Mouse (Mus musculus): ENCODE data around the gene Trp53bp2. TPM values are rescaled to one million over a fixed set of nuclear protein-coding genes. Genes with fewer than 3 reads are reported as not detected.

The Trp53bp2 gene
- polyA plus RNA-seq, 1 experiment = 7.5 TPM

- H3K79me2 ChIP-seq (ENCODE audit: control insufficient read depth, insufficient read depth) = no peaks in the 10 kb centered on the region
- no peak overlapping the region for H3K4me3 ChIP-seq (ENCODE audit: insufficient read depth, poor library complexity, severe bottlenecking)
- H3ac ChIP-seq (ENCODE audit: control insufficient read depth, insufficient read length, low read depth) = no peak overlapping the region
- no peaks in the 10 kb centered on the region for H3K36me3 ChIP-seq (ENCODE audit: control insufficient read depth, insufficient read depth)
- no peak for TF ChIP-seq MAX (IDR thresholded peaks at IDR 0.05)
- no peak for TF ChIP-seq CTCF (IDR thresholded peaks at IDR 0.05; ENCODE audit: control insufficient read depth, insufficient read depth, insufficient read length)
- TF ChIP-seq USF1 (IDR thresholded peaks at IDR 0.05; ENCODE audit: low read depth) = no peak
- TF ChIP-seq CEBPB (IDR thresholded peaks at IDR 0.05; ENCODE audit: low read depth) = no peak
- no peak for TF ChIP-seq MYOD1 (IDR thresholded peaks at IDR 0.05; ENCODE audit: control insufficient read depth, insufficient read length, low read depth)
- TF ChIP-seq FOSL1 (IDR thresholded peaks at IDR 0.05; ENCODE audit: insufficient read depth, low read length, poor library complexity, severe bottlenecking) = no peak
- TF ChIP-seq MYOG (IDR thresholded peaks at IDR 0.05; ENCODE audit: control insufficient read depth, extremely low read depth, insufficient read length) = no peak
- H3K27me3 ChIP-seq (ENCODE audit: control insufficient read depth, insufficient read depth, insufficient read length) = no peaks in the 10 kb centered on the region
- H3K79me3 ChIP-seq (ENCODE audit: low read depth) = no peaks in the 10 kb centered on the region
These were observed 30.1 kb upstream of the Trp53bp2 start for GRCm38 (mm10) chr1:182378876-182379275.

DNA sequence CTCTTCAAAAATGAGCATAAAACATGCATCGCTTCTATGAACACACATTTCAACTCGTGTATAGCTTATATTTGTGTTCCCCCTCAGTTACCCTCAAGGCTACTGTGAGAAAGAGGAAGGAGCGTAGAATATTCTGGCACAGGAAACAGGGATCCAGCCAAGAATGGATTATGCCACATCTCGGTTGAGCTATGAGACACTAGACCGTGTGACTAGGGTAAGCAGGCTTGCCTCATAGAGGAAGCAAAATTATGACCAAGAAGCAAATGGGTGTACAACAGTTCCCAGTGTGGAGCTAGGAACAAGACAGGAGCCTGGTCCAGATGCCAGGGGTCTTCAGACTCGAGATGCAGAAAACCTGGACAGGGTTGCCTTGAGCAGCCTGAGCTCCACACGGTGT lies 28.3 kb upstream of the Trp53bp2 start:
- H3K79me2 ChIP-seq (ENCODE audit: control insufficient read depth, insufficient read depth) = no peaks in the 10 kb centered on the region
- no peaks in the 10 kb centered on the region for H3K79me3 ChIP-seq (ENCODE audit: low read depth)
- no peaks in the 10 kb centered on the region for H3K36me3 ChIP-seq (ENCODE audit: control insufficient read depth, insufficient read depth)
- H3K27me3 ChIP-seq (ENCODE audit: control insufficient read depth, insufficient read depth, insufficient read length) = no peaks in the 10 kb centered on the region
- H3ac ChIP-seq (ENCODE audit: control insufficient read depth, insufficient read length, low read depth) = no peak overlapping the region
- no peak for TF ChIP-seq CTCF (IDR thresholded peaks at IDR 0.05; ENCODE audit: control insufficient read depth, insufficient read depth, insufficient read length)
- no peak for TF ChIP-seq CEBPB (IDR thresholded peaks at IDR 0.05; ENCODE audit: low read depth)
- no peak for TF ChIP-seq USF1 (IDR thresholded peaks at IDR 0.05; ENCODE audit: low read depth)
- TF ChIP-seq MYOD1 (IDR thresholded peaks at IDR 0.05; ENCODE audit: control insufficient read depth, insufficient read length, low read depth) = no peak
- no peak for TF ChIP-seq MAX (IDR thresholded peaks at IDR 0.05)
- TF ChIP-seq FOSL1 (IDR thresholded peaks at IDR 0.05; ENCODE audit: insufficient read depth, low read length, poor library complexity, severe bottlenecking) = no peak
- TF ChIP-seq MYOG (IDR thresholded peaks at IDR 0.05; ENCODE audit: control insufficient read depth, extremely low read depth, insufficient read length) = no peak
- no peak overlapping the region for H3K4me3 ChIP-seq (ENCODE audit: insufficient read depth, poor library complexity, severe bottlenecking)

DNA sequence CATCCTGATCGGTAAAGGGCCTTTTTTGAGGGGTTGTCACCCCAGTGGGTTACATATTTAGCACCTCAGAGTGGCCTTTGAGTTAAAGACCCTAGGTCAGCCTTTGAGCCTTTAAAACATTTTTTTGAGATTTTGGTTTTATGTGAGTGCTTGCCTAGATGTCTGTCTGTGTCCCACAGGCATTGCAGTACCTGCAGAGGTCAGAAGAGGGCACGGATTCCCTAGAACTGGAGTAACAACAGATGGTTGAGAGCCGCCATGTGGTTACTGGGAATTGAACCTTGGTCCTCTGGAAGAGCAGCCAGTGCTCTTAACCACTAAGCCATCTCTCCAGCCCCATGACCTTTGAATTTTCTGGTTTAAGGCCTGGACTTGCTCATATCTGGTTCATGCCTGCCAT lies 27.6 kb upstream of the Trp53bp2 start:
- no peak overlapping the region for H3K4me3 ChIP-seq (ENCODE audit: insufficient read depth, poor library complexity, severe bottlenecking)
- H3ac ChIP-seq (ENCODE audit: control insufficient read depth, insufficient read length, low read depth) = no peak overlapping the region
- TF ChIP-seq FOSL1 (IDR thresholded peaks at IDR 0.05; ENCODE audit: insufficient read depth, low read length, poor library complexity, severe bottlenecking) = no peak
- TF ChIP-seq MAX (IDR thresholded peaks at IDR 0.05) = no peak
- TF ChIP-seq MYOG (IDR thresholded peaks at IDR 0.05; ENCODE audit: control insufficient read depth, extremely low read depth, insufficient read length) = no peak
- TF ChIP-seq CEBPB (IDR thresholded peaks at IDR 0.05; ENCODE audit: low read depth) = no peak
- TF ChIP-seq CTCF (IDR thresholded peaks at IDR 0.05; ENCODE audit: control insufficient read depth, insufficient read depth, insufficient read length) = no peak
- TF ChIP-seq USF1 (IDR thresholded peaks at IDR 0.05; ENCODE audit: low read depth) = no peak
- no peak for TF ChIP-seq MYOD1 (IDR thresholded peaks at IDR 0.05; ENCODE audit: control insufficient read depth, insufficient read length, low read depth)
- no peaks in the 10 kb centered on the region for H3K79me2 ChIP-seq (ENCODE audit: control insufficient read depth, insufficient read depth)
- no peaks in the 10 kb centered on the region for H3K36me3 ChIP-seq (ENCODE audit: control insufficient read depth, insufficient read depth)
- no peaks in the 10 kb centered on the region for H3K79me3 ChIP-seq (ENCODE audit: low read depth)
- no peaks in the 10 kb centered on the region for H3K27me3 ChIP-seq (ENCODE audit: control insufficient read depth, insufficient read depth, insufficient read length)

GRCm38 (mm10) chr1:182383096-182383495 lies 25.9 kb upstream of the Trp53bp2 start:
- H3K4me3 ChIP-seq (ENCODE audit: insufficient read depth, poor library complexity, severe bottlenecking) = no peak overlapping the region
- no peak for TF ChIP-seq MYOG (IDR thresholded peaks at IDR 0.05; ENCODE audit: control insufficient read depth, extremely low read depth, insufficient read length)
- no peak for TF ChIP-seq MAX (IDR thresholded peaks at IDR 0.05)
- no peak for TF ChIP-seq FOSL1 (IDR thresholded peaks at IDR 0.05; ENCODE audit: insufficient read depth, low read length, poor library complexity, severe bottlenecking)
- no peak for TF ChIP-seq USF1 (IDR thresholded peaks at IDR 0.05; ENCODE audit: low read depth)
- no peak for TF ChIP-seq CEBPB (IDR thresholded peaks at IDR 0.05; ENCODE audit: low read depth)
- TF ChIP-seq MYOD1 (IDR thresholded peaks at IDR 0.05; ENCODE audit: control insufficient read depth, insufficient read length, low read depth) = no peak
- no peak for TF ChIP-seq CTCF (IDR thresholded peaks at IDR 0.05; ENCODE audit: control insufficient read depth, insufficient read depth, insufficient read length)
- H3K79me3 ChIP-seq (ENCODE audit: low read depth) = no peaks in the 10 kb centered on the region

DNA sequence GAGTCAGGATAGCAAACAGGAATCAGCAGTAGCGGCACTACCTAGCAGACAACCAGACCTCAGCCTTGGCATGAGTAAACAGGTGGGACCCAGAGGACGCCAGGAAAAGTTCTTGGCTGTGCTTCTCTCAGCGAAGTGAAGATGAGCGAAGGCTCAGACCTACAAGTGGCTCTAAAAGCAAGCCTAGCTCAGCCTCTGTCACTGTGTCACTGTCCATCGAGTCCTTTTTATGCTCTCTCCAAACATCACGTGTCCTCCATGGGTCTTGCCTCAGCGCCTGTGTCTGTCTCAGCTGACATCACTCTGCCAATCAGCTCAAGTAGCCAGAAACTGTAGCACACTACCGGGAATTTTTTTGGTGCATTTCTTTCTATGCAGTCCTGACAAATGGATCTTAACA lies 22.5 kb upstream of the Trp53bp2 start:
- TF ChIP-seq MYOG (IDR thresholded peaks at IDR 0.05; ENCODE audit: control insufficient read depth, extremely low read depth, insufficient read length) = no peak
- TF ChIP-seq CTCF (IDR thresholded peaks at IDR 0.05; ENCODE audit: control insufficient read depth, insufficient read depth, insufficient read length) = no peak
- no peak for TF ChIP-seq FOSL1 (IDR thresholded peaks at IDR 0.05; ENCODE audit: insufficient read depth, low read length, poor library complexity, severe bottlenecking)
- no peak for TF ChIP-seq MAX (IDR thresholded peaks at IDR 0.05)
- TF ChIP-seq USF1 (IDR thresholded peaks at IDR 0.05; ENCODE audit: low read depth) = no peak
- TF ChIP-seq MYOD1 (IDR thresholded peaks at IDR 0.05; ENCODE audit: control insufficient read depth, insufficient read length, low read depth) = no peak
- TF ChIP-seq CEBPB (IDR thresholded peaks at IDR 0.05; ENCODE audit: low read depth) = no peak
- Histone ChIP-seq H3K27me3 (ENCODE audit: control insufficient read depth, insufficient read depth, insufficient read length) (no peaks in the 10 kb centered on the region), H3K79me2 (ENCODE audit: control insufficient read depth, insufficient read depth) (no peaks in the 10 kb centered on the region), H3K36me3 (ENCODE audit: control insufficient read depth, insufficient read depth) (no peaks in the 10 kb centered on the region), H3K79me3 (ENCODE audit: low read depth) (no peaks in the 10 kb centered on the region), H3ac (ENCODE audit: control insufficient read depth, insufficient read length, low read depth) (no peak overlapping the region), H3K4me3 (ENCODE audit: insufficient read depth, poor library complexity, severe bottlenecking) (no peak overlapping the region)

More at GRCm38 (mm10) chr1:182383096-182383495, 25.9 kb upstream of the Trp53bp2 start:
- no peak overlapping the region for H3ac ChIP-seq (ENCODE audit: control insufficient read depth, insufficient read length, low read depth)
- no peaks in the 10 kb centered on the region for H3K36me3 ChIP-seq (ENCODE audit: control insufficient read depth, insufficient read depth)
- no peaks in the 10 kb centered on the region for H3K79me2 ChIP-seq (ENCODE audit: control insufficient read depth, insufficient read depth)
- H3K27me3 ChIP-seq (ENCODE audit: control insufficient read depth, insufficient read depth, insufficient read length) = no peaks in the 10 kb centered on the region

DNA sequence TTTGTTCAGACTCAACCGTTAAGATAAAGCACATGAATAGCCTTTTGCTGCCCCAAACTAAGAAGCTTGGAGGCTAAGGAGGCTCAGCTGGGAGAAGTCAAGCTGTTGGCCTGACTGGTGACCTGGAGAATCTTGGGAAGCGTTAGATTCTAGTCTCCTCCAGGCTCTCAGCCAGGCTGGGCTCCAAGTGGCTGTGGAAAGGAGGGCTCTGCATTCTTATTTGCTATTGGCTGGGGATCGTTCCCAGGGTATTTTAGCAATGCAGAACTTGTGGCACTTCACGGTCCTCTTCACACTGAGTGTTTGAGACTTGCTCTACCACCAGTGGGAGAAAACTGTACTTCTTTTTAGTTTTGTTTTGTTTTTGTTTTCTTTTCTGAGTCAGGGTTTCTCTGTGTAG lies 20.2 kb upstream of the Trp53bp2 start:
- no peak for TF ChIP-seq CEBPB (IDR thresholded peaks at IDR 0.05; ENCODE audit: low read depth)
- TF ChIP-seq FOSL1 (IDR thresholded peaks at IDR 0.05; ENCODE audit: insufficient read depth, low read length, poor library complexity, severe bottlenecking) = no peak
- no peak for TF ChIP-seq MYOG (IDR thresholded peaks at IDR 0.05; ENCODE audit: control insufficient read depth, extremely low read depth, insufficient read length)
- TF ChIP-seq MAX (IDR thresholded peaks at IDR 0.05) = no peak
- no peak for TF ChIP-seq MYOD1 (IDR thresholded peaks at IDR 0.05; ENCODE audit: control insufficient read depth, insufficient read length, low read depth)
- TF ChIP-seq USF1 (IDR thresholded peaks at IDR 0.05; ENCODE audit: low read depth) = no peak
- TF ChIP-seq CTCF (IDR thresholded peaks at IDR 0.05; ENCODE audit: control insufficient read depth, insufficient read depth, insufficient read length) = no peak
- Histone ChIP-seq H3K79me3 (ENCODE audit: low read depth) (no peaks in the 10 kb centered on the region), H3K36me3 (ENCODE audit: control insufficient read depth, insufficient read depth) (no peaks in the 10 kb centered on the region), H3K27me3 (ENCODE audit: control insufficient read depth, insufficient read depth, insufficient read length) (no peaks in the 10 kb centered on the region), H3K79me2 (ENCODE audit: control insufficient read depth, insufficient read depth) (no peaks in the 10 kb centered on the region), H3ac (ENCODE audit: control insufficient read depth, insufficient read length, low read depth) (no peak overlapping the region), H3K4me3 (ENCODE audit: insufficient read depth, poor library complexity, severe bottlenecking) (no peak overlapping the region)

Data from C2C12 (cell line).